Mouse (Mus musculus) myocyte (in vitro differentiated cells): ENCODE data around the gene Zfp953.

Experiments used
- CEBPB ChIP-seq: IDR thresholded peaks from 2 replicates; pipeline ENCODE4 v1.6.1; 2011; ENCODE audit warnings: mild to moderate bottlenecking, moderate library complexity; ENCODE audit not compliant: poor library complexity, insufficient read depth, severe bottlenecking
- E2F4 ChIP-seq: IDR thresholded peaks from one replicate; pipeline ENCODE4 v1.6.1; 2011; ENCODE audit warnings: mild to moderate bottlenecking, control low read depth, moderate library complexity; ENCODE audit not compliant: insufficient read depth
- POLR2A ChIP-seq: IDR thresholded peaks from one replicate; pipeline ENCODE4 v1.6.1; 2011; ENCODE audit warnings: low read depth, mild to moderate bottlenecking, control low read depth, moderate library complexity; ENCODE audit not compliant: insufficient read length
- POLR2AphosphoS2 ChIP-seq: IDR thresholded peaks from one replicate; pipeline ENCODE4 v1.6.1; 2011; ENCODE audit warnings: low read depth, control low read depth; ENCODE audit not compliant: insufficient read length
- TCF3 ChIP-seq: IDR thresholded peaks from one replicate; pipeline ENCODE4 v1.6.1; 2011; ENCODE audit warnings: low read depth, control low read depth; ENCODE audit not compliant: insufficient read length
- USF1 ChIP-seq: IDR thresholded peaks from one replicate; pipeline ENCODE4 v1.6.1; 2011; ENCODE audit warnings: low read depth, mild to moderate bottlenecking, control low read depth, moderate library complexity

DNA sequence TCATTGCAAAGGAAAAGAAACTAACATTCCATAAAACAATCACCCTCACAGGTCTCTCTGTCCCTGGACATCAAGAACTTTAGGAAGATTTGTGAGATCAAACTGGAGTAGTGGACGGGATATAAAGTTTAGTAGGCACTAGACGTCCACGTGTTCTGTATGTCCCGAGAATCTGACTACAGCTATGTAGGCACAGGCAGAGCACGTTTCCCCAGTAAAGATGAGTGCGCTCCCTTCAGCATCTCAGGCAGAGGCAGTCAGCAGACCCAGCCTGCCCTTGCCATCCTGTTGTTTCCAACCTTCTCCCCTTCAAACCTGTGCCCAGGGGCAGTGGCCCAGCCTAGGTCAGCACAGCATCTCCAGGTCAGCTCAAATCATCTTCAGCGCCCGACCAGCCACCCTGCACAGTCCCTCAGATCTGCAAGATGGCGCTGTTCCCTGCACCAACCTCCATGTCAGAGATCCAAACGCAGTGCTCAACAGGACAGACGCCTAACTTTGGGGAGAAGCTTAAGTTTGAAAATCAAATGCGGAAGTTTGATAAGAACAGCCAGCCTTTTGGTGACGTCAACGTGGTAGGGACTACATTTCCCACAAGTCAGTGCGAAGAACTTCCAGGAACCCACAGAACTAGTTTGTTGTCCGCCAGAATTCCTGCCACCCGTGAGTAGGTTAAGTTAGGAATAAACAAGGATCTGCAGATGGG, 28.2 kb downstream of the Zfp953 start, which contains the start of gene Zfp595:
- TF ChIP-seq TCF3 (no peak), POLR2AphosphoS2 (no peak), POLR2A (no peak), CEBPB (no peak), E2F4 (no peak), USF1 (no peak)
